Mouse (Mus musculus) adrenal gland, adult 18-20 months (tissue): ENCODE measurements at regions not wholly inside any gene's neighbourhood (a gene's known extent, or its start where the extent isn't known, plus 50 kb on each side); places are given as distances from the start of the nearest gene placed in this dataset.

Experiments used
- DNase-seq, 2 experiments: peaks; one replicate each; pipeline ENCODE4 v3.0.0; 2021 to 2022; ENCODE audit warnings: low spot score in 2 of 2

DNA sequence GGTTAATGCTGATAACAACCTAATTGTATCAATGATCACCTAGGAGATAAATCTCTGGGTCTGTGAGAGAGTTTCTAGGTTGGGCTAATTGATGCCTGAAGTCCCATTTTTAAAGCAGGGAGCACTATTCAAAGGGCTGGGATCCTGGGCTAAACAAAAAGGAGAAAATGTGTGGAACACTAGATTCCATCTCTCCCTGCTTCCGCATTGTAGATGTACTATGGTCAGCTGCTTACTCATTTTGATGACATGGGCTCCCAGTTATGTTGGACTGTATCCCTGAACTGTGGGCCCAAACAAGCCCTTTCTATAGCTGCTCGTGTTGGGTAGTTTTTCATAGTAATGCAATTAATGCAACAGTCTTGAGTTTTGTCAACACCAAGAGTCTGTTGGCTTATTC lies 1047.1 kb downstream of the Synb start:
- no peak for DNase-seq

DNA sequence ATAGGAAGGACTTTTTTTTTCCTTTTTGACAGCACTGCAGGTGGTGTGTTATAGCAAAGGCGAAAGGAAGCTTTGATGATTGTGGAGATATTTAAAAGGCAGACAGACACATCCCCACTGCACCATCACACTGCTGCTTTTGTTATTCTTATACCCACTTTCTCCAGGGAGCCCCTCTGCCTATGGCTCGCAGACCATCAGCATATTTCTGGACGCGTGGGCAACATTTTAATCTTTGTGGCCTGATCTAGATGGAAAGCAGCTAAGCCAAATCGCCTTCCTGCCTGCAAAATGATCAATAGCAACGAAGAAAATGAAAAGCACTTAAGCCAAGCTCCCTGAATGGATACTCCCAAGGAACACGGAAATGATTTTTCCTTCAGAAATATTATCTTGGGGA lies 1054.0 kb downstream of the Synb start:
- no peak for DNase-seq

DNA sequence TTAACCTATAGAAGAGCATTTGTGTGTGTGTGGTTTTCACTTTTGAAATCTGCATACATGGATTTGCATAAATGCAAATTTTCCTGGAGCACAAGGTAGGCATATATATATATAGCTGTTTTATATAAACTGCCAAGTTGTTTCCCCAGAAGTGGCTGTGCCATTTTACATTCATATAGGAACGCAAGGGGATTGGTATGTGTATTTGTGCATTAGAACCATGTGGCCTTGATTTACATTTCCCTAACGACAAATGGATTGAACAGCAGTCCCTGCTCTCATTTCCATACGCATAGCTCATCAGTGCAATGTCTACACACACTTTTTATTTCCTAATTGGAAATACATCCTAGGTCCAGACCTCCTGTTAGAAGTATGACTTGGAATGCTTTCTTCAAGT lies 1069.9 kb downstream of the Synb start:
- DNase-seq, result no peak

DNA sequence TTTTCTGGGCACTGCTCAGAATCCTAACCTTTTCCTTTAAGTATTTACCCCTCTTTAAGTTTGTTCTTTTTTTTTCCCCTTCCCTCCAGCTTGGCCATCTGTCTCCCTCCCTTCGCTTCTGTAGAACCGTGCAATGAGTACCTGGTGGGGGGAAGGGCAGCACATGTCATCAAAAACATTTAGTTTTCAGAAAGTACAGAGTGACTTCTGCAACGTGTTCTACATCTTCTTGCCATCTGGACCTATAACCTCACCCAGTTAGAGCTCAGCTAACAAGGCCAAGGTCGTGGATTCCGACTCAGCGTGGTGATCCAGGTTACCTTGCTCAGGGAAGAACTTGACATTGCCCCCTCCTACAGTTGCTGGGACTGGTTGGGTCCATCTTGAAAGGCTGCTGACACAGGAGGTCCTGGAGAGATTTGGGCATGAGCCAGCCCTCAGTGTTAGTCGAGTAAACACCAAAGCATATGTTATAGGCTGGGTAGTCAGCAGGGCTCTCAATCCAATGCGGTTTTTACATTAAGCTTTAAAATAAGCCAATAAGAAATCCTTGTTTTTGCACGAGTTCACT lies 1075.0 kb downstream of the Synb start:
- no peak for DNase-seq

DNA sequence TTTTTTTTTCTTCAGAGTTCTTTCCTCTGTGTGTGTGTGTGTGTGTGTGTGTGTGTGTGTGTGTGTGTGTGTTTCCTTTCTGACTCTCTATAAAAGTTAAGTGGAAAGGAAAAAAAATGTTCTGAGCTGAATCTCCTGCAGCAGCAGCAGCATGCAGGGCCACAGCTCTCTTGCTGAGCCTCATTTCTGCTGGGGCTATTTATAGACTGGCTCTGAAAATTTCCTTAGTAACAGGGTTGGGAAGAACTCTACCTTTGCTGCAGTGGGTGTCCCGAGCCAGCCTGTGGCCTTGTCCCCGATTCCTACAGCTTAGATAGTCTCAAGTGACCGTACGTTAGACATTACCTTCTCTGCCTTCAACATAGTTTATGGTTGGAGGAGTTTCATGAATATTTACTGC lies 1075.6 kb downstream of the Synb start:
- no peak for DNase-seq

DNA sequence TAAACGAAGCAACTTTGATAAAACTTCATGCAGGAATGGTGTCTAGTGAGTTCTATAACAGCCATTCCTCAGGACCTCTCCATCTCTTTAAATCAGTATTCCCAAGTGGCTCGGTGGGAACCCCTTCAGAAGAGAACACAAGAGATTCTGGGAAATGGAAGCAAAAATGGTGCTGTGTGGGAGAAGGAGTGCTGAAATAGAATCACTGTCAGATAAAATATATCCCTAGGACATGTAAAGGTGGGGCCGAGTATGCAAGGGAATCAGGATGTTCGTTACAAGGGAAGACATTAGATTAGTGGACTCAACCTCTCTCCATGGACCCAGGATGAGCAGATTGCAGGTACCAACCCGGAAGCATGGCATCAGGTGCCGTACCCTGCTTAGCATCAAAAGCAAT lies 1076.1 kb downstream of the Synb start:
- DNase-seq, result no peak

DNA sequence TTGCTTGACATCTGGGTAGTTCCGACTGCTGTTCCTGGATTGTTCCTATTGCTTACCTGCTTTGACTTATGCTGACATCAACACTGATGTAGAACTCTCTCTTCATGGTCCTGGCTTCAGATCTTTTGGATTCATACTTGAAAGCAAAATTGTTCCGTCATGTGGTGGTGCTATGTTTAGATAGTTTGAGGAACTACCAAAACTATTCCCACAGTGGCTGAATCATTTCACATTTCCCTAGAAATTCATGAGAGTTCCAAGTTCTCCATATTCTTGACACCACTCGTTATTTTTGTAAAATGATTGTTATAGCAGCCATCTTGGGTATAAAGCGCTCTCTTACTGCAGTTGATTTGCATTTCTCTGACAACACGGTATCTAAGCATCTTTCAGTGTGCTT lies 1080.2 kb downstream of the Synb start:
- DNase-seq, result no peak

DNA sequence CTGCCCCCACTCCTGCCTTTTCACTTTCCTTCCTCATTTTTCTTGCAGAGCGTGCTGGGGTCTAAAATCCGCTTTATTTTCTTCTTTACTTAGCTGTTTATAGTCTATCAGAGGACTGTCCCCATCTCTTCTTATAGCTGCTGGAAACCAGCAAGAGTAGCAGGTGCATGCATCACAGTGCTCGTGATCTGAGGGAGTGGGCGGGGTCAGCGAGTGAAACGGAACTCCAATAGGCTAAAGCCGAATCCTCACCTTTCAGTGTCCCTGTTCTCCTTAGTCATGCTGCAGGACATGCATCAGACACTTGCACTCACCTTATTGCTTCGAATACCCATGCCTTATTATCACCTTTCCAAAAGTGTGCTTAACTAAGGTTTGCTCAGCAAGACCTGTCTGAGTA lies 1095.3 kb downstream of the Synb start:
- DNase-seq, result no peak

DNA sequence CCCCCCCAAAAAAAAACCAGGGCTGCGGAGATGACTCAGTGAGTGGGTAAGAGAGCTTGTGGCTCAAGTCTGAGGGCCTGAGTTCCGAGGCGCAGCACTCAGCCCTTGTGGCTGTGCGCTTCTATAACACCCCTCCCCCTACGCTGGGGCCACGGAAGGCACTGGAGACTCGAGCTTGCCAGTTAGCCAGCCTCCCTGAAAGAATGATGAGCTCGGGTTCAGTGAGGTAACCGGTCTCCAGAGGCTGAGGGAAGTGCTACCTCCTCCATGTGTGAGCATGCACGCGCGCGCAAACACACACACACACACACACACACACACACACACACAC lies 1096.7 kb downstream of the Synb start:
- no peak for DNase-seq

DNA sequence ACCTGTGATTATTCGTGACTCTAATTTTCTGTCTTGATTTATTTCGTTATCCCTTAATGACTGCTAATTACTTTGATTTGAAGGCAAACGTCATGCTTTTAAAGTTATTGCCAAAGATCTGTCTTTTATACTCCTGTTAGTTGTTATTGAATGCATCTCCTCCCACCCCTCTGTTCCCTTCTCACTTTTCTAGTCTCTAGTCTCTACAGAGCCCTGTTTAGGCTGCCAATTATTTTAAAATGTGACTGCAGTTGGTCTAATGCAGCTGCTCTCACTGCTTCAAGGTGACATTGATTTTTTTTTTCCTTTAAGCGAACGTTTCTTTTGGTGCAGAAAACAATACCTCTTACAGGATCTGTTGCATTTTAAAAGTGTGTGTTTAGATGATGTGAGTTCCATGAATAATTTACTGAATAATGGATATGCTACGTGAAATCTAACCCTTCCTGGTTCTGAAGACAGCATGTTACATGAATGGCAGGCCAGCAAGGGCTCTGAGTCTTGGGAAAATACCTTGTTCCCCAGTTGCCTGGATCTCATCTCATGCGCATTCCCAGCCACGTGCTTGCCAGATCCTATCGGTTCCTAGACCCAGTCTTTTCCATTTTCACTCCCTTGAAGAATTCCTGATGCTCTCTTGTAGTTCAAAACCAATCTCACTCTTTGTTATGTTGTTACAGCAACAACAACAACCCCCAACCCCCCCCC lies 1097.2 kb downstream of the Synb start:
- DNase-seq, result no peak

DNA sequence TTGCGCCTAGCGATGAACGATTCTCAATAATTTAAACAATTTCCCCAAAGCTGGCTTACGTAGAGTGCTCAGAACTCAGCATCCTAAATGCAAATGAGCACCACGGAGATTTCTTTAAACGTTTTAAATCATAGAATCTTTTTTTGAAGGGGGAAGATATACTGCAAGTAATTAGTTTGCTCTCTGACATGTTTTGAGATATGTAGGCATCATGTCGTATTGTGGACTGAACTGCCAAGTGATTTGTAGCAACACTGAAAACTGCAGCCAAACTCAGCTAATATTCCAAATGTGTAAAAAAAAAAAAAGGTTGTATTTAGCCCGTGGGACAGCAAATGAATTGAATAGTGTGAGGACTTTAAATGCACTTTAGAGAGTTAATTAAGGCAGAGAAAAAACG lies 1097.9 kb downstream of the Synb start:
- DNase-seq, result no peak

DNA sequence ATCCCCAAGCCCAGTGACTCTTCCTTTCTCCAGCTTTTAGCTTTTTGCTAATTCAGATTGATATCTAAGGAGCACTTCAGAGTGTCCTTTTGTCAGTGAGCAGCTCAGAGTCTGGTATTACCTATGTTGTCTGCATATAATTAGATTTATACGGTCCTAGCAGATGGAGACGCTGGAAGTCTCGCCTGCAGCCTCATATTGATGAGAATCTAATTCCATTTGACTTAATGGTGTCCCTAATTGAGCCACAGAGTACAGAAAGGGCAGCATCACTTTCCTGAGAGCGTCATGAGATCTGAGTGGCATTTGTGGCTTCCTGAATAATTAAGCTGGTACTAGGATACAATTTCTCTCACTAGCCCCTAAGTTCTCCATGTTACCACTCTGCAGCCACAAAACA lies 1104.2 kb downstream of the Synb start:
- no peak for DNase-seq

DNA sequence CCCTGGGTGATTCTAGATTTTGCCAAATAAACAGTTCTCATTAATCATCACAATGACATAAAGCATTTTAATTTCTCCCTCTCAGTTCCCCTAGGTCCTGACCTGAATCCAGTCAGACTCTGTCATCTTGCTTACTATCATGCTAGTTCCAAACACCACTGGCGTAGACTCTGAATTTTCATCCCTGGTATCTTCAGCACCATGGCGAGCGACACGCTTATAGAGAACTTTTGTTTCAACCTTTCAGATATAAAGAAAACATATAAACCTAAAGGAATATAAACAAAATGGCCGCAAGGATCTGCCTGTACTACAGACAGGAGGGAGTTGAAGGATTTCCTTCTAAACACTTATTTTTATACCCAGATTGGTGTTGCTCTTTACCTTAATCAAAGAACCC lies 1105.8 kb downstream of the Synb start:
- DNase-seq, result no peak

DNA sequence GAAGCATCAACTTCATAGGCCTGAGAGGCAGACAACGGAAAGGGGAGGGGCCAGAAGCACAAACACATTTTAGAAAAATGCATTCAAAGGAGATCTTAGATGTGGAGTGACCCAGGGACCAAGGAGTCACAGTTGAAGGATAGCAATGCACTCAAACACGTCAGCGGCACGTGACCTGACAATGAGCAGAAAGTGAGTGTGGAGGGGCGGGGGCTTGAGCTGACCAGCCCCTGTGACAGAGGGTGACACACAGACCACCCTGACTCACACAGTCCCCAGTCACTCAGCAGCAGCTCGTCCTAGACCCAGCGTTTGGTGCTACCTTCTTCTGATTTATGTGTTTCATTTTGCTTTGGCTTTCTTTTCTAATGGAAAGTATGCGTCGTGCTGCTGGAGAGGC lies 1111.5 kb downstream of the Synb start:
- no peak for DNase-seq

DNA sequence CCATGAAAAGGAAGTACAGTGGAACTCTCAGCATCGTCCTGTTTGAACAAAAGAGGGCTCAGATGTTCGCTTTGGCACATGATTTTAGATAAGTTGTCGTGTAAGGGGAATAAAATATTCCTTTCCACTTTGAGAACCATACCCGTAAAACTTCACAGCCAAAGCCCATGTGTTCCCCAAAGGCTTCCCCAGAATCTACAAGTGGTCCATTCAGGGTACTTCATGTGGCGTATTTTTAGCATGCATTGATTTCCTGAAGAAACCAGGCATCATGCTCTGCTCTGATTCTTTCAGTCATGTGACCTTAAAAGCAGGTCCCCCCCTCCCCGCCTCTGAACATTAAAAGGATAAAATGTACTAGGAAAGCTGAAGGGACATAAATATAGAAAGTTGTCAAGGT lies 1112.9 kb downstream of the Synb start:
- DNase-seq, result no peak
